16 mouse cellular contexts compared by ENCODE assay signal in genomic region chr5:139811677-139812397, GRCm38 (mm10). TPM values are rescaled to one million over a fixed set of nuclear protein-coding genes. Genes with fewer than 3 reads are reported as not detected.
DNase-seq lines count a peak whose midpoint lies in the region; ATAC-seq and TF ChIP-seq lines count a peak whose summit lies in the region.
"Had no signal": no experiment of that assay in that cellular context is flagged by ENCODE, and none has a peak within 500 bp of the region (broad histone marks: within the 10 kb centered on the region; RNA-seq: fewer than 3 reads in every experiment).

No protein-coding gene starts in this region.

- peaks cover 16% of the 10 kb centered on the region for H3K36me3 ChIP-seq in liver, embryonic 13.5 days
- no peaks in the 10 kb centered on the region for H3K36me3 ChIP-seq in stomach, postnatal 0 days (ENCODE audit: control insufficient read depth, insufficient read depth, low read length)
- no peaks in the 10 kb centered on the region for H3K36me3 ChIP-seq in midbrain, embryonic 16.5 days (ENCODE audit: control insufficient read depth, insufficient read depth, low read length)
- H3K36me3 ChIP-seq: embryonic facial prominence, embryonic 15.5 days; heart, embryonic 15.5 days; limb, embryonic 15.5 days had no signal

- DNase-seq in kidney, adult 11 months = peak; percentile 74
- no peak for DNase-seq in kidney, postnatal 10 days
- peak; percentile 14 to 18 for DNase-seq in spleen, postnatal 10 days (ENCODE audit: low spot score in 2 of 2)
- no peak for DNase-seq in spleen, postnatal 4 days (ENCODE audit: low spot score in 2 of 2)
- no peak for DNase-seq in liver, embryonic 13.5 days
- peak; percentile 76 for DNase-seq in stomach, postnatal 0 days (ENCODE audit: low spot score)
- no peak for DNase-seq in thymus, postnatal 14 days
- DNase-seq: adrenal gland, postnatal 10 days; right cerebral cortex, postnatal 14 days had no signal

- H3K4me2 ChIP-seq in liver, embryonic 13.5 days = peak overlapping the region; percentile 21; the same call in 1 of the 2 replicates
- H3K4me2 ChIP-seq in stomach, postnatal 0 days (replicated peaks; ENCODE audit: low read depth) = peak overlapping the region; percentile 47
- no peak overlapping the region for H3K4me2 ChIP-seq in midbrain, embryonic 16.5 days (ENCODE audit: low read length)
- H3K4me2 ChIP-seq: embryonic facial prominence, embryonic 15.5 days; heart, embryonic 15.5 days; limb, embryonic 15.5 days had no signal

- WGBS in liver, embryonic 13.5 days (ENCODE audit: insufficient replicate concordance) = 57% methylated on average over 15 of the region's 15 CpGs
- 69% methylated on average over 15 of the region's 15 CpGs for WGBS in stomach, postnatal 0 days
- 81% methylated on average over 15 of the region's 15 CpGs for WGBS in midbrain, embryonic 16.5 days

- H3K4me3 ChIP-seq in liver, embryonic 13.5 days (replicated peaks) = no peak overlapping the region
- H3K4me3 ChIP-seq in stomach, postnatal 0 days (ENCODE audit: low read depth, low read length) = 0 out of 2 replicates have a peak overlapping the region, but pooled peaks have one; percentile 4
- no peak overlapping the region for H3K4me3 ChIP-seq in midbrain, embryonic 16.5 days (ENCODE audit: low read depth, low read length)
- H3K4me3 ChIP-seq: embryonic facial prominence, embryonic 15.5 days; heart, embryonic 15.5 days; left cerebral cortex, adult 2 months; limb, embryonic 15.5 days had no signal

- H3K9me3 ChIP-seq in liver, embryonic 13.5 days (replicated peaks) = peaks cover 13% of the 10 kb centered on the region; the same call in 1 of the 2 replicates
- H3K9me3 ChIP-seq in stomach, postnatal 0 days (ENCODE audit: control insufficient read depth, low read length) = no peaks in the 10 kb centered on the region
- H3K9me3 ChIP-seq in midbrain, embryonic 16.5 days (replicated peaks; ENCODE audit: control insufficient read depth, low read length, poor library complexity, severe bottlenecking) = no peaks in the 10 kb centered on the region
- H3K9me3 ChIP-seq: embryonic facial prominence, embryonic 15.5 days; heart, embryonic 15.5 days; limb, embryonic 15.5 days had no signal

- no peak for TF ChIP-seq EP300 in stomach, postnatal 0 days (optimal IDR thresholded peaks at IDR 0.05)

- H3K27me3 ChIP-seq in liver, embryonic 13.5 days = peaks cover 16% of the 10 kb centered on the region
- no peaks in the 10 kb centered on the region for H3K27me3 ChIP-seq in stomach, postnatal 0 days (ENCODE audit: control insufficient read depth, insufficient read depth, low read length)
- H3K27me3 ChIP-seq in midbrain, embryonic 16.5 days (ENCODE audit: control insufficient read depth, insufficient read depth, low read depth, low read length) = peaks cover 14% of the 10 kb centered on the region

- peak overlapping the region; percentile 59 for H3K9ac ChIP-seq in liver, embryonic 13.5 days
- no peak overlapping the region for H3K9ac ChIP-seq in stomach, postnatal 0 days (ENCODE audit: low read length)
- no peak overlapping the region for H3K9ac ChIP-seq in midbrain, embryonic 16.5 days (ENCODE audit: low read depth, low read length)
- H3K9ac ChIP-seq: embryonic facial prominence, embryonic 15.5 days; heart, embryonic 15.5 days; limb, embryonic 15.5 days had no signal

- H3K27ac ChIP-seq in liver, embryonic 13.5 days = peak overlapping the region; percentile 74
- peak overlapping the region; percentile 79 for H3K27ac ChIP-seq in stomach, postnatal 0 days (replicated peaks)
- H3K27ac ChIP-seq in midbrain, embryonic 16.5 days (ENCODE audit: low read length) = no peak overlapping the region
- H3K27ac ChIP-seq: embryonic facial prominence, embryonic 15.5 days; heart, embryonic 15.5 days; left cerebral cortex, adult 2 months; limb, embryonic 15.5 days had no signal

- TF ChIP-seq CTCF in stomach, postnatal 0 days (IDR thresholded peaks at IDR 0.05; ENCODE audit: low read depth) = no peak

- ATAC-seq in liver, embryonic 13.5 days (ENCODE audit: low read depth) = peak; percentile 66
- peak; percentile 53 for ATAC-seq in stomach, postnatal 0 days (ENCODE audit: low FRiP score, low TSS enrichment)
- no peak for ATAC-seq in midbrain, embryonic 16.5 days

- H3K4me1 ChIP-seq in liver, embryonic 13.5 days (replicated peaks) = peaks cover 72% of the 10 kb centered on the region
- H3K4me1 ChIP-seq in stomach, postnatal 0 days (replicated peaks; ENCODE audit: control insufficient read depth, insufficient read depth) = no peaks in the 10 kb centered on the region
- no peaks in the 10 kb centered on the region for H3K4me1 ChIP-seq in midbrain, embryonic 16.5 days (ENCODE audit: control insufficient read depth, insufficient read depth, low read length)
- H3K4me1 ChIP-seq: embryonic facial prominence, embryonic 15.5 days; limb, embryonic 15.5 days had no signal

RNA-seq across cellular contexts. Expression of gene Tmem184a, which starts 7.9 kb away (rescaled TPM):
- polyA plus RNA-seq in liver, embryonic 13.5 days (2015; fragmentation: Nextera tagmentation; extraction: Ambion mirVana) = 0.68 and 0.89 TPM in 2 replicates
- 72.0 and 84.3 TPM in 2 replicates for polyA plus RNA-seq in stomach, postnatal 0 days (2015; fragmentation: Nextera tagmentation; extraction: Ambion mirVana)
- 0.09 and 0.26 TPM in 2 replicates for polyA plus RNA-seq in midbrain, embryonic 16.5 days (2015; fragmentation: Nextera tagmentation; extraction: Ambion mirVana)

RNA-seq across cellular contexts. Expression of gene Gm26938, which starts 14.4 kb away (rescaled TPM):
- polyA plus RNA-seq in liver, embryonic 13.5 days (2015; fragmentation: Nextera tagmentation; extraction: Ambion mirVana) = not detected in 2 replicates
- polyA plus RNA-seq in stomach, postnatal 0 days (2015; fragmentation: Nextera tagmentation; extraction: Ambion mirVana) = not detected in 2 replicates
- not detected in 2 replicates for polyA plus RNA-seq in midbrain, embryonic 16.5 days (2015; fragmentation: Nextera tagmentation; extraction: Ambion mirVana)
- polyA plus RNA-seq: embryonic facial prominence, embryonic 15.5 days; frontal cortex, adult 2 months; heart, embryonic 15.5 days; intestine, embryonic 14.5 days; limb, embryonic 15.5 days had no signal

RNA-seq across cellular contexts. Expression of gene Psmg3, which starts 14.8 kb away (rescaled TPM):
- polyA plus RNA-seq in liver, embryonic 13.5 days (2015; fragmentation: Nextera tagmentation; extraction: Ambion mirVana) = 68.7 and 70.5 TPM in 2 replicates
- polyA plus RNA-seq in stomach, postnatal 0 days (2015; fragmentation: Nextera tagmentation; extraction: Ambion mirVana) = 50.6 and 51.0 TPM in 2 replicates
- polyA plus RNA-seq in midbrain, embryonic 16.5 days (2015; fragmentation: Nextera tagmentation; extraction: Ambion mirVana) = 71.8 and 72.5 TPM in 2 replicates

RNA-seq across cellular contexts. Expression of gene Mafk, which starts 20.5 kb away (rescaled TPM):
- 41.6 and 44.9 TPM in 2 replicates for polyA plus RNA-seq in liver, embryonic 13.5 days (2015; fragmentation: Nextera tagmentation; extraction: Ambion mirVana)
- polyA plus RNA-seq in stomach, postnatal 0 days (2015; fragmentation: Nextera tagmentation; extraction: Ambion mirVana) = 19.4 TPM in 2 replicates
- polyA plus RNA-seq in midbrain, embryonic 16.5 days (2015; fragmentation: Nextera tagmentation; extraction: Ambion mirVana) = 17.6 and 18.8 TPM in 2 replicates

RNA-seq across cellular contexts. Expression of gene Ints1, which starts 36.4 kb away (rescaled TPM):
- polyA plus RNA-seq in liver, embryonic 13.5 days (2015; fragmentation: Nextera tagmentation; extraction: Ambion mirVana) = 12.7 and 13.8 TPM in 2 replicates
- 7.9 and 8.0 TPM in 2 replicates for polyA plus RNA-seq in stomach, postnatal 0 days (2015; fragmentation: Nextera tagmentation; extraction: Ambion mirVana)
- 33.2 TPM in 2 replicates for polyA plus RNA-seq in midbrain, embryonic 16.5 days (2015; fragmentation: Nextera tagmentation; extraction: Ambion mirVana)

Comparison
In these comparisons a context has a peak if more than half of its experiments do, and no peak if none do; other contexts are left out.
1. DNase-seq: peak in kidney, adult 11 months (single experiment), spleen, postnatal 10 days (2 of 2) and stomach, postnatal 0 days (single experiment); none in kidney, postnatal 10 days (single experiment), spleen, postnatal 4 days (0 of 2), liver, embryonic 13.5 days (single experiment) and thymus, postnatal 14 days (single experiment).
2. RNA of gene Tmem184a, which starts 7.9 kb away (polyA plus RNA-seq): 72.0 to 84.3 TPM in stomach, postnatal 0 days; 0.68 to 0.89 TPM in liver, embryonic 13.5 days and 0.09 to 0.26 TPM in midbrain, embryonic 16.5 days; every median in the first group is over 10 times any median in the second.